Mouse (Mus musculus) E14TG2a.4 (cell line): Measurements from ENCODE around the gene Rnaset2b.
"Not testable (repeated sequence)": the region's sequence is repeated elsewhere in the genome, so short reads cannot be mapped to it uniquely, and the experiment has no call there.

ENCODE experiments used
- CTCF ChIP-seq: conservative IDR thresholded peaks from 2 replicates; pipeline ENCODE4 v1.5.1; 2014; ENCODE audit warnings: low read length
- NANOG ChIP-seq: IDR thresholded peaks from 2 replicates; pipeline ENCODE4 v1.6.1; 2014; ENCODE audit warnings: borderline replicate concordance, low read length, mixed read lengths

DNA sequence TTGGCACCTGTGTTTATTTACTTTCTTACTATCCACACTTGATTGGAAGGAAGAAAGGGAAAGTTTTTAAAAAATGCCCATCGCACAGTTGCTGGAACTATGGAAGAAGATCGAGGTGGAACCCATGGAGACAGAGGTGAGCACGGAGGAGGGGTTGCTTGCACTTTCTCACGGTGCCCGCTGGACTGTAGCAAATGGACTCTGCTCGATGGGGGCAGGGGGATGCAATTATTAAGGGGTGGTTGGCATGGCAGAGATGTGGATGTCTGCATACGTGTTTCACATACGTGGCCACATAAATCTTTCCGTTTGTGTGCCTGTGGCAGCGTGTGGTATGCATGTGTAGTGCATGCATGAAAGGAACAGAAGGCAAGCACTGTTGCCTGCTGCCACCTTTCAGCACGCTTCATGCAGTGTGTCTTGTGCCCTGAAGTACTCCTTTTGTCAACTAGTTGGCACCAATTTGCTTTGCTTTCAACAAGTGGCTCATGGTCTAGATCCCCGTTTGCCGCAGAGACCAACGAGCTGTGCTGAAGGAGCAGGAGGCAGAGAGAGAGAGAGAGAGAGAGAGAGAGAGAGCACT lies 55.4 kb downstream of the Rnaset2b start:
- TF ChIP-seq CTCF, NANOG: not testable (repeated sequence)
